Mouse (Mus musculus) kidney, adult 2 months (tissue): ENCODE measurements around the gene Ccnb2. TPM values are rescaled to one million over a fixed set of nuclear protein-coding genes. Genes with fewer than 3 reads are reported as not detected.

Experiments used
- DNase-seq: peaks from one replicate; pipeline ENCODE4 v3.0.0; 2021
- H3K27ac ChIP-seq: fragments of 200-500 bp; 2 replicates; pipeline ENCODE4 v1.5.1; 2012; ENCODE audit warnings: low read depth, low read length, control low read depth, inconsistent platforms; ENCODE audit not compliant: insufficient read depth
- H3K27me3 ChIP-seq: fragments of 200-500 bp; replicated peaks from 2 replicates; pipeline ENCODE4 v1.6.1; 2012; ENCODE audit warnings: mild to moderate bottlenecking, moderate library complexity, low read length, inconsistent platforms; ENCODE audit not compliant: control insufficient read depth, insufficient read depth
- H3K36me3 ChIP-seq: fragments of 200-500 bp; 2 replicates; pipeline ENCODE4 v1.6.1; 2012; ENCODE audit warnings: mild to moderate bottlenecking, moderate library complexity, low read length, inconsistent platforms; ENCODE audit not compliant: control insufficient read depth, insufficient read depth
- H3K4me1 ChIP-seq: fragments of 200-500 bp; 2 replicates; pipeline ENCODE4 v1.6.1; 2011; ENCODE audit warnings: low read length; ENCODE audit not compliant: control insufficient read depth, insufficient read depth
- H3K4me3 ChIP-seq: fragments of 200-500 bp; 2 replicates; pipeline ENCODE4 v1.5.1; 2011; ENCODE audit warnings: mild to moderate bottlenecking, low read depth, low read length, control low read depth; ENCODE audit not compliant: insufficient read depth
- CTCF ChIP-seq: fragments of 200-500 bp; conservative IDR thresholded peaks from 2 replicates; pipeline ENCODE4 v1.5.1; 2011; ENCODE audit warnings: low read depth, mild to moderate bottlenecking, control low read depth, low read length, moderate library complexity, mixed read lengths; ENCODE audit not compliant: insufficient read depth, insufficient read length
- POLR2A ChIP-seq: fragments of 200-500 bp; IDR thresholded peaks from one replicate; pipeline ENCODE4 v1.6.1; 2011; ENCODE audit warnings: low read depth, low read length, control low read depth
- WGBS: fragments of 180-500 bp; shearing (Covaris S2); methylation state at CpG from one replicate; pipeline ENCODE4 v1.1.7; 2018; 5-methylcytosine and 5-hydroxymethylcytosine counted together
- polyA plus RNA-seq: library from polyadenylated mRNA; depleted of rRNA; stranded (reverse); fragments of >200 nt; gene quantifications from 2 replicates; pipeline ENCODE4 v1.2.3, GENCODE M21; 2012

Gene Ccnb2
- polyA plus RNA-seq, 1 experiment: 1.5 TPM

- Histone ChIP-seq H3K27ac (no peak overlapping the region), H3K4me3 (no peak overlapping the region), H3K36me3 (no peaks in the 10 kb centered on the region), H3K4me1 (no peaks in the 10 kb centered on the region), H3K27me3 (no peaks in the 10 kb centered on the region)
- TF ChIP-seq CTCF (no peak), POLR2A (no peak)
- 73% methylated on average over 18 of the region's 18 CpGs for WGBS
- no peak for DNase-seq
Observed at GRCm38 (mm10) chr9:70384958-70385728, 36.2 kb downstream of the Ccnb2 start.

GRCm38 (mm10) chr9:70384494-70384893 is 36.9 kb downstream of the Ccnb2 start:
- no peaks in the 10 kb centered on the region for H3K36me3 ChIP-seq

GRCm38 (mm10) chr9:70383750-70384149 is 37.6 kb downstream of the Ccnb2 start:
- WGBS: 70% methylated on average over 10 of the region's 10 CpGs
- Histone ChIP-seq H3K4me1 (no peaks in the 10 kb centered on the region), H3K36me3 (no peaks in the 10 kb centered on the region), H3K27ac (no peak overlapping the region), H3K27me3 (no peaks in the 10 kb centered on the region), H3K4me3 (no peak overlapping the region)
- no peak for TF ChIP-seq POLR2A
- TF ChIP-seq CTCF: no peak
- no peak for DNase-seq

More at GRCm38 (mm10) chr9:70384494-70384893, 36.9 kb downstream of the Ccnb2 start:
- H3K4me3 ChIP-seq: no peak overlapping the region
- no peaks in the 10 kb centered on the region for H3K27me3 ChIP-seq
- no peak overlapping the region for H3K27ac ChIP-seq
- no peaks in the 10 kb centered on the region for H3K4me1 ChIP-seq
- 90% methylated on average over 4 of the region's 4 CpGs for WGBS
- no peak for DNase-seq
- no peak for TF ChIP-seq POLR2A
- TF ChIP-seq CTCF: no peak

GRCm38 (mm10) chr9:70382091-70382490 is 39.3 kb downstream of the Ccnb2 start:
- WGBS: 72% methylated on average over 12 of the region's 12 CpGs
- H3K4me1 ChIP-seq: no peaks in the 10 kb centered on the region
- H3K27me3 ChIP-seq: no peaks in the 10 kb centered on the region
- H3K27ac ChIP-seq: no peak overlapping the region
- TF ChIP-seq POLR2A (no peak), CTCF (no peak)
- DNase-seq: no peak
- peaks cover 5% of the 10 kb centered on the region; the same call in 1 of the 2 replicates for H3K36me3 ChIP-seq
- H3K4me3 ChIP-seq: no peak overlapping the region

- Histone ChIP-seq H3K36me3 (peaks cover 9% of the 10 kb centered on the region), H3K27ac (no peak overlapping the region), H3K27me3 (no peaks in the 10 kb centered on the region), H3K4me1 (no peaks in the 10 kb centered on the region), H3K4me3 (no peak overlapping the region)
- 72% methylated on average over 7 of the region's 7 CpGs for WGBS
- no peak for TF ChIP-seq POLR2A
- TF ChIP-seq CTCF: no peak
- DNase-seq: peak; percentile 11
Observed at GRCm38 (mm10) chr9:70379502-70380467, 41.6 kb downstream of the Ccnb2 start.

- Histone ChIP-seq H3K4me3 (no peak overlapping the region), H3K27me3 (no peaks in the 10 kb centered on the region), H3K4me1 (no peaks in the 10 kb centered on the region), H3K27ac (no peak overlapping the region), H3K36me3 (peaks cover 4% of the 10 kb centered on the region)
- DNase-seq: no peak
- WGBS: 34% methylated on average over 5 of the region's 5 CpGs
- no peak for TF ChIP-seq POLR2A
- no peak for TF ChIP-seq CTCF
Observed at GRCm38 (mm10) chr9:70371638-70372037, 49.7 kb downstream of the Ccnb2 start.

- peaks cover 7% of the 10 kb centered on the region for H3K36me3 ChIP-seq
- TF ChIP-seq POLR2A (no peak), CTCF (no peak)
Observed at GRCm38 (mm10) chr9:70366898-70367297, 54.4 kb downstream of the Ccnb2 start.

More at GRCm38 (mm10) chr9:70366898-70367297, 54.4 kb downstream of the Ccnb2 start:
- Histone ChIP-seq H3K4me1 (no peaks in the 10 kb centered on the region), H3K27ac (no peak overlapping the region), H3K4me3 (no peak overlapping the region), H3K27me3 (no peaks in the 10 kb centered on the region)
- 85% methylated on average over 6 of the region's 6 CpGs for WGBS
- DNase-seq: peak; percentile 16
